Mouse (Mus musculus): ENCODE data around the gene H2-Eb2. TPM values are rescaled to one million over a fixed set of nuclear protein-coding genes. Genes with fewer than 3 reads are reported as not detected.
"Not testable (repeated sequence)": the region's sequence is repeated elsewhere in the genome, so short reads cannot be mapped to it uniquely, and the experiment has no call there.

Gene H2-Eb2
- polyA plus RNA-seq, 1 experiment from 2014 or later, result not detected

GRCm38 (mm10) chr17:34306407-34306806 lies 19.1 kb upstream of the H2-Eb2 start:
- 81% methylated on average over 2 of the region's 2 CpGs for WGBS
- ATAC-seq (ENCODE audit: low FRiP score, low TSS enrichment), result no peak
- Histone ChIP-seq H3K9ac (ENCODE audit: low read length) (no peak overlapping the region), H3K36me3 (ENCODE audit: control insufficient read depth, insufficient read depth, low read length) (no peaks in the 10 kb centered on the region), H3K27ac (replicated peaks) (no peak overlapping the region), H3K9me3 (ENCODE audit: control insufficient read depth, low read length) (no peaks in the 10 kb centered on the region), H3K4me3 (ENCODE audit: low read depth, low read length) (no peak overlapping the region), H3K4me2 (replicated peaks; ENCODE audit: low read depth) (no peak overlapping the region), H3K4me1 (replicated peaks; ENCODE audit: control insufficient read depth, insufficient read depth) (no peaks in the 10 kb centered on the region), H3K27me3 (ENCODE audit: control insufficient read depth, insufficient read depth, low read length) (no peaks in the 10 kb centered on the region)
- DNase-seq (ENCODE audit: low spot score), result no peak
- no peak for TF ChIP-seq CTCF (IDR thresholded peaks at IDR 0.05; ENCODE audit: low read depth)
- no peak for TF ChIP-seq EP300 (optimal IDR thresholded peaks at IDR 0.05)

GRCm38 (mm10) chr17:34307216-34307615 lies 18.2 kb upstream of the H2-Eb2 start:
- no peak overlapping the region for H3K4me2 ChIP-seq (replicated peaks; ENCODE audit: low read depth)
- H3K9me3 ChIP-seq (ENCODE audit: control insufficient read depth, low read length), result no peaks in the 10 kb centered on the region
- no peak overlapping the region for H3K27ac ChIP-seq (replicated peaks)
- no peak for ATAC-seq (ENCODE audit: low FRiP score, low TSS enrichment)
- no peak overlapping the region for H3K9ac ChIP-seq (ENCODE audit: low read length)
- DNase-seq (ENCODE audit: low spot score), result no peak
- no peaks in the 10 kb centered on the region for H3K27me3 ChIP-seq (ENCODE audit: control insufficient read depth, insufficient read depth, low read length)
- H3K36me3 ChIP-seq (ENCODE audit: control insufficient read depth, insufficient read depth, low read length), result no peaks in the 10 kb centered on the region
- TF ChIP-seq CTCF (IDR thresholded peaks at IDR 0.05; ENCODE audit: low read depth), result no peak
- no peak for TF ChIP-seq EP300 (optimal IDR thresholded peaks at IDR 0.05)
- no peaks in the 10 kb centered on the region for H3K4me1 ChIP-seq (replicated peaks; ENCODE audit: control insufficient read depth, insufficient read depth)
- no peak overlapping the region for H3K4me3 ChIP-seq (ENCODE audit: low read depth, low read length)

- no peaks in the 10 kb centered on the region for H3K36me3 ChIP-seq (ENCODE audit: control insufficient read depth, insufficient read depth, low read length)
- WGBS, result 80% methylated on average over 4 of the region's 4 CpGs
- no peak overlapping the region for H3K9ac ChIP-seq (ENCODE audit: low read length)
- H3K4me3 ChIP-seq (ENCODE audit: low read depth, low read length), result no peak overlapping the region
- no peaks in the 10 kb centered on the region for H3K9me3 ChIP-seq (ENCODE audit: control insufficient read depth, low read length)
- no peak overlapping the region for H3K4me2 ChIP-seq (replicated peaks; ENCODE audit: low read depth)
- H3K27me3 ChIP-seq (ENCODE audit: control insufficient read depth, insufficient read depth, low read length), result no peaks in the 10 kb centered on the region
- H3K4me1 ChIP-seq (replicated peaks; ENCODE audit: control insufficient read depth, insufficient read depth), result no peaks in the 10 kb centered on the region
- no peak for TF ChIP-seq CTCF (IDR thresholded peaks at IDR 0.05; ENCODE audit: low read depth)
- TF ChIP-seq EP300 (optimal IDR thresholded peaks at IDR 0.05), result no peak
- H3K27ac ChIP-seq (replicated peaks), result no peak overlapping the region
- ATAC-seq (ENCODE audit: low FRiP score, low TSS enrichment) (no peak), DNase-seq (ENCODE audit: low spot score) (no peak)
Observed at GRCm38 (mm10) chr17:34308161-34308560, 17.3 kb upstream of the H2-Eb2 start.

GRCm38 (mm10) chr17:34309225-34309624 lies 16.2 kb upstream of the H2-Eb2 start:
- H3K27me3 ChIP-seq (ENCODE audit: control insufficient read depth, insufficient read depth, low read length), result no peaks in the 10 kb centered on the region
- no peak for DNase-seq (ENCODE audit: low spot score)
- H3K4me3 ChIP-seq (ENCODE audit: low read depth, low read length), result peak overlapping the region; percentile 52
- no peaks in the 10 kb centered on the region for H3K9me3 ChIP-seq (ENCODE audit: control insufficient read depth, low read length)
- 26% methylated on average over 10 of the region's 10 CpGs for WGBS
- no peak overlapping the region for H3K27ac ChIP-seq (replicated peaks)
- no peaks in the 10 kb centered on the region for H3K4me1 ChIP-seq (replicated peaks; ENCODE audit: control insufficient read depth, insufficient read depth)
- peak overlapping the region; percentile 74 for H3K4me2 ChIP-seq (replicated peaks; ENCODE audit: low read depth)
- H3K36me3 ChIP-seq (ENCODE audit: control insufficient read depth, insufficient read depth, low read length), result no peaks in the 10 kb centered on the region
- no peak for TF ChIP-seq CTCF (IDR thresholded peaks at IDR 0.05; ENCODE audit: low read depth)
- no peak for TF ChIP-seq EP300 (optimal IDR thresholded peaks at IDR 0.05)
- no peak for ATAC-seq (ENCODE audit: low FRiP score, low TSS enrichment)
- peak overlapping the region; percentile 59 for H3K9ac ChIP-seq (ENCODE audit: low read length)

GRCm38 (mm10) chr17:34309683-34310385 lies 15.6 kb upstream of the H2-Eb2 start:
- peak overlapping the region; percentile 59 for H3K9ac ChIP-seq (ENCODE audit: low read length)
- H3K36me3 ChIP-seq (ENCODE audit: control insufficient read depth, insufficient read depth, low read length), result no peaks in the 10 kb centered on the region
- DNase-seq (ENCODE audit: low spot score) (peak; percentile 76), ATAC-seq (ENCODE audit: low FRiP score, low TSS enrichment) (peak; percentile 83)
- H3K4me2 ChIP-seq (replicated peaks; ENCODE audit: low read depth), result peak overlapping the region; percentile 74
- H3K4me3 ChIP-seq (ENCODE audit: low read depth, low read length), result peak overlapping the region; percentile 52
- no peaks in the 10 kb centered on the region for H3K27me3 ChIP-seq (ENCODE audit: control insufficient read depth, insufficient read depth, low read length)
- no peaks in the 10 kb centered on the region for H3K9me3 ChIP-seq (ENCODE audit: control insufficient read depth, low read length)
- 28% methylated on average over 38 of the region's 38 CpGs for WGBS
- TF ChIP-seq EP300 (optimal IDR thresholded peaks at IDR 0.05) (no peak), CTCF (IDR thresholded peaks at IDR 0.05; ENCODE audit: low read depth) (no peak)
- no peak overlapping the region for H3K27ac ChIP-seq (replicated peaks)
- H3K4me1 ChIP-seq (replicated peaks; ENCODE audit: control insufficient read depth, insufficient read depth), result no peaks in the 10 kb centered on the region

GRCm38 (mm10) chr17:34310526-34310925 lies 14.9 kb upstream of the H2-Eb2 start:
- H3K27me3 ChIP-seq (ENCODE audit: control insufficient read depth, insufficient read depth, low read length); H3K27ac ChIP-seq (replicated peaks); H3K4me1 ChIP-seq (replicated peaks; ENCODE audit: control insufficient read depth, insufficient read depth); H3K4me3 ChIP-seq (ENCODE audit: low read depth, low read length); H3K9ac ChIP-seq (ENCODE audit: low read length); H3K36me3 ChIP-seq (ENCODE audit: control insufficient read depth, insufficient read depth, low read length); DNase-seq (ENCODE audit: low spot score); H3K4me2 ChIP-seq (replicated peaks; ENCODE audit: low read depth); ATAC-seq (ENCODE audit: low FRiP score, low TSS enrichment); H3K9me3 ChIP-seq (ENCODE audit: control insufficient read depth, low read length): not testable (repeated sequence)
- 77% methylated on average over 3 of the region's 3 CpGs for WGBS

Measured in stomach, postnatal 0 days (tissue).